In genomic region chr4:133940386-133941260, GRCm38 (mm10) we compare ENCODE assay signal across 22 mouse cellular contexts. TPM values are rescaled to one million over a fixed set of nuclear protein-coding genes. Genes with fewer than 3 reads are reported as not detected.
DNase-seq lines count a peak whose midpoint lies in the region; ATAC-seq and TF ChIP-seq lines count a peak whose summit lies in the region.
"Had no signal": no experiment of that assay in that cellular context is flagged by ENCODE, and none has a peak within 500 bp of the region (broad histone marks: within the 10 kb centered on the region; RNA-seq: fewer than 3 reads in every experiment).

No protein-coding gene starts in this region.

- no peak for ATAC-seq in heart, embryonic 12.5 days (ENCODE audit: insufficient number of reproducible peaks, low FRiP score)
- ATAC-seq in heart, embryonic 11.5 days (replicated peaks; ENCODE audit: insufficient number of reproducible peaks, low FRiP score, low TSS enrichment) = no peak
- no peak for ATAC-seq in lung, postnatal 0 days
- ATAC-seq: forebrain, embryonic 13.5 days; intestine, embryonic 15.5 days; liver, embryonic 12.5 days had no signal

- no peak for TF ChIP-seq EP300 in lung, postnatal 0 days (IDR thresholded peaks at IDR 0.05)

- no peak overlapping the region for H3K4me2 ChIP-seq in heart, embryonic 12.5 days
- H3K4me2 ChIP-seq in heart, embryonic 11.5 days = no peak overlapping the region
- H3K4me2 ChIP-seq in lung, postnatal 0 days (replicated peaks; ENCODE audit: low read depth, low read length) = no peak overlapping the region
- H3K4me2 ChIP-seq: forebrain, embryonic 13.5 days; hindbrain, embryonic 15.5 days; intestine, embryonic 15.5 days; liver, embryonic 12.5 days; lung, embryonic 15.5 days; midbrain, embryonic 11.5 days; stomach, embryonic 15.5 days had no signal

- peaks cover 2% of the 10 kb centered on the region; the same call in 1 of the 2 replicates for H3K9me3 ChIP-seq in heart, embryonic 12.5 days (replicated peaks)
- no peaks in the 10 kb centered on the region for H3K9me3 ChIP-seq in heart, embryonic 11.5 days (replicated peaks; ENCODE audit: control insufficient read depth, low read length)
- H3K9me3 ChIP-seq in embryonic facial prominence, embryonic 10.5 days = 0 out of 2 replicates have a peak, but pooled peaks cover 2% of the 10 kb centered on the region
- H3K9me3 ChIP-seq in lung, postnatal 0 days (ENCODE audit: low read length) = no peaks in the 10 kb centered on the region
- H3K9me3 ChIP-seq: forebrain, embryonic 13.5 days; hindbrain, embryonic 15.5 days; intestine, embryonic 15.5 days; limb, embryonic 10.5 days; liver, embryonic 12.5 days; lung, embryonic 15.5 days; stomach, embryonic 15.5 days had no signal

- H3K36me3 ChIP-seq in heart, embryonic 12.5 days = no peaks in the 10 kb centered on the region
- H3K36me3 ChIP-seq in heart, embryonic 11.5 days (ENCODE audit: control insufficient read depth, insufficient read depth, low read length) = no peaks in the 10 kb centered on the region
- no peaks in the 10 kb centered on the region for H3K36me3 ChIP-seq in C2C12 (ENCODE audit: control insufficient read depth, insufficient read depth)
- no peaks in the 10 kb centered on the region for H3K36me3 ChIP-seq in embryonic facial prominence, embryonic 10.5 days (replicated peaks)
- no peaks in the 10 kb centered on the region for H3K36me3 ChIP-seq in lung, postnatal 0 days (ENCODE audit: insufficient read depth, low read length)
- H3K36me3 ChIP-seq: hindbrain, embryonic 15.5 days; intestine, embryonic 15.5 days; limb, embryonic 10.5 days; liver, embryonic 12.5 days; lung, embryonic 15.5 days; stomach, embryonic 15.5 days had no signal

- no peaks in the 10 kb centered on the region for H3K79me2 ChIP-seq in C2C12 (ENCODE audit: control insufficient read depth, insufficient read depth)

- H3K9ac ChIP-seq in heart, embryonic 12.5 days = peak overlapping the region; percentile 9; the same call in 1 of the 2 replicates
- no peak overlapping the region for H3K9ac ChIP-seq in heart, embryonic 11.5 days (ENCODE audit: low read depth, low read length)
- no peak overlapping the region for H3K9ac ChIP-seq in lung, postnatal 0 days (replicated peaks; ENCODE audit: low read depth)
- H3K9ac ChIP-seq: forebrain, embryonic 13.5 days; hindbrain, embryonic 15.5 days; intestine, embryonic 15.5 days; liver, embryonic 12.5 days; lung, embryonic 15.5 days; stomach, embryonic 15.5 days had no signal

- H3K27me3 ChIP-seq in heart, embryonic 12.5 days (replicated peaks) = no peaks in the 10 kb centered on the region
- no peaks in the 10 kb centered on the region for H3K27me3 ChIP-seq in heart, embryonic 11.5 days (ENCODE audit: control insufficient read depth, insufficient read depth, low read length)
- no peaks in the 10 kb centered on the region for H3K27me3 ChIP-seq in C2C12 (ENCODE audit: control insufficient read depth, insufficient read depth, insufficient read length)
- H3K27me3 ChIP-seq in embryonic facial prominence, embryonic 10.5 days (replicated peaks; ENCODE audit: low read depth, poor library complexity, severe bottlenecking) = no peaks in the 10 kb centered on the region
- H3K27me3 ChIP-seq in lung, postnatal 0 days (replicated peaks; ENCODE audit: insufficient read depth, low read length) = no peaks in the 10 kb centered on the region
- H3K27me3 ChIP-seq: forebrain, embryonic 13.5 days; hindbrain, embryonic 15.5 days; intestine, embryonic 15.5 days; liver, embryonic 12.5 days; lung, embryonic 15.5 days; stomach, embryonic 15.5 days had no signal

- H3K79me3 ChIP-seq in C2C12 (ENCODE audit: low read depth) = no peaks in the 10 kb centered on the region

- no peak overlapping the region for H3K4me3 ChIP-seq in heart, embryonic 12.5 days
- no peak overlapping the region for H3K4me3 ChIP-seq in heart, embryonic 11.5 days (ENCODE audit: low read depth, low read length)
- no peak overlapping the region for H3K4me3 ChIP-seq in C2C12 (ENCODE audit: insufficient read depth, poor library complexity, severe bottlenecking)
- no peak overlapping the region for H3K4me3 ChIP-seq in embryonic facial prominence, embryonic 10.5 days
- H3K4me3 ChIP-seq in left cerebral cortex, adult 2 months = no peak overlapping the region
- no peak overlapping the region for H3K4me3 ChIP-seq in lung, postnatal 0 days (ENCODE audit: low read depth, low read length)
- H3K4me3 ChIP-seq: forebrain, embryonic 13.5 days; hindbrain, embryonic 15.5 days; intestine, embryonic 15.5 days; limb, embryonic 10.5 days; liver, embryonic 12.5 days; lung, embryonic 15.5 days; stomach, embryonic 15.5 days had no signal

- DNase-seq in 3T3-L1 (ENCODE audit: low read depth, low spot score) = peak; percentile 75
- DNase-seq in embryonic facial prominence, embryonic 10.5 days (ENCODE audit: low spot score) = no peak
- no peak for DNase-seq in left cerebral cortex, adult 2 months (ENCODE audit: extremely low spot score in 1 of 2, low spot score in 2 of 2)
- no peak for DNase-seq in lung, postnatal 10 days
- no peak for DNase-seq in lung, postnatal 0 days (ENCODE audit: low spot score)
- DNase-seq: cerebellum, adult 11 months; cerebellum, adult 9-11 months; kidney, adult 8-10 months; kidney, postnatal 10 days; right cerebral cortex, postnatal 4 days; thymus, postnatal 25 days had no signal

- H3K27ac ChIP-seq in heart, embryonic 12.5 days (ENCODE audit: poor library complexity, severe bottlenecking) = no peak overlapping the region
- H3K27ac ChIP-seq in heart, embryonic 11.5 days (ENCODE audit: low read depth, low read length) = no peak overlapping the region
- peak overlapping the region; percentile 57 for H3K27ac ChIP-seq in embryonic facial prominence, embryonic 10.5 days (replicated peaks)
- H3K27ac ChIP-seq in left cerebral cortex, adult 2 months = no peak overlapping the region
- H3K27ac ChIP-seq in lung, postnatal 0 days (ENCODE audit: low read length) = no peak overlapping the region
- H3K27ac ChIP-seq: forebrain, embryonic 13.5 days; hindbrain, embryonic 15.5 days; intestine, embryonic 15.5 days; limb, embryonic 10.5 days; liver, embryonic 12.5 days; lung, embryonic 15.5 days; stomach, embryonic 15.5 days had no signal

- intact Hi-C loops in left cerebral cortex, adult 2 months (cut with DNase I) = loop anchor here (5.0 kb wide), 1 partner anchor 148 kb away; no protein-coding TSS in a partner anchor

- 73% methylated on average over 13 of the region's 13 CpGs for WGBS in heart, embryonic 12.5 days
- 72% methylated on average over 13 of the region's 13 CpGs for WGBS in heart, embryonic 11.5 days (ENCODE audit: insufficient replicate concordance)
- 78% methylated on average over 13 of the region's 13 CpGs for WGBS in embryonic facial prominence, embryonic 10.5 days
- 71% methylated on average over 13 of the region's 13 CpGs for WGBS in lung, postnatal 0 days

- TF ChIP-seq CTCF in C2C12 (IDR thresholded peaks at IDR 0.05; ENCODE audit: control insufficient read depth, insufficient read depth, insufficient read length) = no peak
- TF ChIP-seq CTCF in left cerebral cortex, adult 2 months (IDR thresholded peaks at IDR 0.05) = no peak
- no peak for TF ChIP-seq CTCF in lung, postnatal 0 days (IDR thresholded peaks at IDR 0.05)

- peaks cover 36% of the 10 kb centered on the region for H3K4me1 ChIP-seq in heart, embryonic 12.5 days (replicated peaks)
- H3K4me1 ChIP-seq in heart, embryonic 11.5 days (ENCODE audit: control insufficient read depth, insufficient read depth, low read length) = peaks cover 16% of the 10 kb centered on the region
- peaks cover 32% of the 10 kb centered on the region for H3K4me1 ChIP-seq in embryonic facial prominence, embryonic 10.5 days
- H3K4me1 ChIP-seq in lung, postnatal 0 days (ENCODE audit: insufficient read depth, low read depth, low read length) = no peaks in the 10 kb centered on the region
- H3K4me1 ChIP-seq: forebrain, embryonic 13.5 days; hindbrain, embryonic 15.5 days; intestine, embryonic 15.5 days; lung, embryonic 15.5 days; stomach, embryonic 15.5 days had no signal

- H3ac ChIP-seq in C2C12 (ENCODE audit: control insufficient read depth, insufficient read length, low read depth) = no peak overlapping the region

TF ChIP-seq in C2C12, 6 proteins besides CTCF, POLR2A, EP300 and RAD21:
- no peak for TF ChIP-seq FOSL1 (IDR thresholded peaks at IDR 0.05; ENCODE audit: insufficient read depth, low read length, poor library complexity, severe bottlenecking)
- TF ChIP-seq CEBPB (IDR thresholded peaks at IDR 0.05; ENCODE audit: low read depth) = peak; percentile 49
- TF ChIP-seq MYOG (IDR thresholded peaks at IDR 0.05; ENCODE audit: control insufficient read depth, extremely low read depth, insufficient read length) = no peak
- no peak for TF ChIP-seq USF1 (IDR thresholded peaks at IDR 0.05; ENCODE audit: low read depth)
- no peak for TF ChIP-seq MYOD1 (IDR thresholded peaks at IDR 0.05; ENCODE audit: control insufficient read depth, insufficient read length, low read depth)
TF ChIP-seq in C2C12: peak in this region for 1.

RNA-seq across cellular contexts. Expression of gene Hmgn2, which starts 27.8 kb away (rescaled TPM):
- polyA plus RNA-seq in heart, embryonic 12.5 days (2016; fragmentation: Nextera tagmentation; extraction: Ambion mirVana) = 1,861 and 1,891 TPM in 2 replicates
- polyA plus RNA-seq in heart, embryonic 11.5 days (2014; fragmentation: Nextera tagmentation; extraction: Ambion mirVana) = 2,081 and 2,101 TPM in 2 replicates
- 176 TPM for polyA plus RNA-seq in C2C12 (2012; fragmentation: generic; extraction: Trizol)
- 2,976 and 3,167 TPM in 2 replicates for polyA plus RNA-seq in embryonic facial prominence, embryonic 10.5 days (2016; fragmentation: Nextera tagmentation; extraction: Ambion mirVana)
- 10 to 100 TPM; 87.8 to 99.8 TPM for total RNA-seq in left cerebral cortex, adult 2 months (2021)
- 456 and 496 TPM in 2 replicates for polyA plus RNA-seq in lung, postnatal 0 days (2015; fragmentation: Nextera tagmentation; extraction: Ambion mirVana)

RNA-seq across cellular contexts. Expression of gene Rps6ka1, which starts 53.0 kb away (rescaled TPM):
- polyA plus RNA-seq in heart, embryonic 12.5 days (2016; fragmentation: Nextera tagmentation; extraction: Ambion mirVana) = 21.7 and 23.5 TPM in 2 replicates
- 20.9 and 23.1 TPM in 2 replicates for polyA plus RNA-seq in heart, embryonic 11.5 days (2014; fragmentation: Nextera tagmentation; extraction: Ambion mirVana)
- polyA plus RNA-seq in C2C12 (2012; fragmentation: generic; extraction: Trizol) = 2.4 TPM
- 46.6 and 47.6 TPM in 2 replicates for polyA plus RNA-seq in embryonic facial prominence, embryonic 10.5 days (2016; fragmentation: Nextera tagmentation; extraction: Ambion mirVana)
- total RNA-seq in left cerebral cortex, adult 2 months (2021) = 10 to 100 TPM; 11.8 to 12.6 TPM
- polyA plus RNA-seq in lung, postnatal 0 days (2015; fragmentation: Nextera tagmentation; extraction: Ambion mirVana) = 36.2 and 38.0 TPM in 2 replicates
